ENCODE assay signal across 21 mouse cellular contexts in the genomic region with DNA sequence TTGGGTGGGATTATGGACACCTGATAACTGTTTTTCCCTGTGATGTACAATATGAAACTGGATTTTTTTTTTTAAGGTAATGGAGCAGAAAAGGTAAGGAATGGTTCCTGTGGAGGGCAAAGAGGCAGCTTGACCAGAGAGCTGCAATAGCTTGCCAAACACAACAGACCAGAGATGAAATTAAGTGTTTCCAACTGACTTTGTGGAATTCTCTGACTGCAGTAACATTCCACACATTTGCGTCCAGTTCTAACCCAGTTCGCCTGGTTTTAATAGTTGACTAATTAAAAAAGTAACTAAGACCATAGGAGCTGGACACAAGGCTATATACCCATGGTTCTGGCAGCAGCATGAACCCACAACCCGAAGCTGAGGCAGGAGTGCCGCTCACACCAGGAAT. TPM values are rescaled to one million over a fixed set of nuclear protein-coding genes. Genes with fewer than 3 reads are reported as not detected.
"Had no signal": no experiment of that assay in that cellular context is flagged by ENCODE, and none has a peak within 500 bp of the region (broad histone marks: within the 10 kb centered on the region; RNA-seq: fewer than 3 reads in every experiment).

No protein-coding gene starts in this region.

- DNase-seq: liver; lung, adult 18-20 months; lung, postnatal 10 days; lung, postnatal 36 days; right cerebral cortex, adult 18-20 months; right cerebral cortex, postnatal 25 days; spleen, adult 18-20 months; thymus, postnatal 25 days had no signal

- H3K36me3 ChIP-seq: intestine, embryonic 15.5 days; limb, embryonic 10.5 days; limb, embryonic 13.5 days; liver, embryonic 12.5 days; liver, embryonic 15.5 days; lung, embryonic 15.5 days; midbrain, embryonic 12.5 days; midbrain, embryonic 15.5 days; neural tube, embryonic 12.5 days; neural tube, embryonic 15.5 days; stomach, embryonic 15.5 days had no signal

- H3K9me3 ChIP-seq: intestine, embryonic 15.5 days; limb, embryonic 10.5 days; limb, embryonic 13.5 days; liver, embryonic 12.5 days; liver, embryonic 15.5 days; lung, embryonic 15.5 days; midbrain, embryonic 12.5 days; midbrain, embryonic 15.5 days; neural tube, embryonic 12.5 days; neural tube, embryonic 15.5 days; stomach, embryonic 15.5 days had no signal

- H3K27ac ChIP-seq: intestine, embryonic 15.5 days; limb, embryonic 10.5 days; liver, embryonic 12.5 days; liver, embryonic 15.5 days; lung, embryonic 15.5 days; midbrain, embryonic 12.5 days; midbrain, embryonic 15.5 days; neural tube, embryonic 12.5 days; neural tube, embryonic 15.5 days; stomach, embryonic 15.5 days had no signal

- H3K9ac ChIP-seq: intestine, embryonic 15.5 days; limb, embryonic 13.5 days; liver, embryonic 12.5 days; liver, embryonic 15.5 days; lung, embryonic 15.5 days; midbrain, embryonic 12.5 days; midbrain, embryonic 15.5 days; neural tube, embryonic 12.5 days; neural tube, embryonic 15.5 days; stomach, embryonic 15.5 days had no signal

- H3K27me3 ChIP-seq: intestine, embryonic 15.5 days; limb, embryonic 13.5 days; liver, embryonic 12.5 days; liver, embryonic 15.5 days; lung, embryonic 15.5 days; midbrain, embryonic 12.5 days; midbrain, embryonic 15.5 days; neural tube, embryonic 12.5 days; neural tube, embryonic 15.5 days; stomach, embryonic 15.5 days had no signal

- ATAC-seq: intestine, embryonic 15.5 days; liver, embryonic 12.5 days; midbrain, embryonic 15.5 days had no signal

- H3K4me2 ChIP-seq: intestine, embryonic 15.5 days; limb, embryonic 13.5 days; liver, embryonic 12.5 days; liver, embryonic 15.5 days; lung, embryonic 15.5 days; midbrain, embryonic 12.5 days; midbrain, embryonic 15.5 days; neural tube, embryonic 12.5 days; neural tube, embryonic 15.5 days; stomach, embryonic 15.5 days had no signal

- H3K4me3 ChIP-seq: intestine, embryonic 15.5 days; limb, embryonic 10.5 days; limb, embryonic 13.5 days; liver, embryonic 12.5 days; liver, embryonic 15.5 days; lung, embryonic 15.5 days; midbrain, embryonic 12.5 days; midbrain, embryonic 15.5 days; neural tube, embryonic 12.5 days; neural tube, embryonic 15.5 days; stomach, embryonic 15.5 days had no signal

- H3K4me1 ChIP-seq: liver, embryonic 12.5 days; liver, embryonic 15.5 days; lung, embryonic 15.5 days; megakaryocyte, embryonic 14.5 days; midbrain, embryonic 15.5 days; neural tube, embryonic 12.5 days; neural tube, embryonic 15.5 days had no signal

RNA-seq across cellular contexts. Expression of a gene that starts 7.4 kb away (rescaled TPM):
- polyA plus RNA-seq: thymus, postnatal 0 days had no signal

RNA-seq across cellular contexts. Expression of a gene that starts 11.4 kb away (rescaled TPM):
- polyA plus RNA-seq: intestine, embryonic 15.5 days; limb, embryonic 10.5 days; liver, embryonic 12.5 days; liver, embryonic 15.5 days; lung, embryonic 15.5 days; midbrain, embryonic 12.5 days; midbrain, embryonic 15.5 days; neural tube, embryonic 12.5 days; neural tube, embryonic 15.5 days; stomach, embryonic 15.5 days; thymus, postnatal 0 days had no signal

RNA-seq across cellular contexts. Expression of a gene that starts 11.5 kb away (rescaled TPM):
- polyA plus RNA-seq: intestine, embryonic 15.5 days; limb, embryonic 10.5 days; liver, embryonic 12.5 days; liver, embryonic 15.5 days; lung, embryonic 15.5 days; midbrain, embryonic 12.5 days; midbrain, embryonic 15.5 days; stomach, embryonic 15.5 days; thymus, postnatal 0 days had no signal

RNA-seq across cellular contexts. Expression of a gene that starts 42.1 kb away (rescaled TPM):
- polyA plus RNA-seq: intestine, embryonic 15.5 days; limb, embryonic 10.5 days; limb, embryonic 13.5 days; liver, embryonic 12.5 days; liver, embryonic 15.5 days; lung, embryonic 15.5 days; midbrain, embryonic 12.5 days; stomach, embryonic 15.5 days; thymus, postnatal 0 days had no signal

RNA-seq across cellular contexts. Expression of a gene that starts 45.1 kb away (rescaled TPM):
- polyA plus RNA-seq: intestine, embryonic 15.5 days; limb, embryonic 10.5 days; limb, embryonic 13.5 days; liver, embryonic 12.5 days; liver, embryonic 15.5 days; lung, embryonic 15.5 days; midbrain, embryonic 12.5 days; midbrain, embryonic 15.5 days; neural tube, embryonic 12.5 days; neural tube, embryonic 15.5 days; stomach, embryonic 15.5 days; thymus, postnatal 0 days had no signal
